Mouse (Mus musculus) regulatory T cell (primary cell): ENCODE results near the gene Nrxn3.

Experiments used
- in situ Hi-C: fragments of 300-600 bp; cut with MboI, MseI; formaldehyde crosslinking; loops from one replicate; pipeline ENCODE4 v1.15.1; 2025; ENCODE audit warnings: high pct_unique_total_duplicates

The Nrxn3 gene

GRCm38 (mm10) chr12:89513759-89514158 is 791.1 kb downstream of the Nrxn3 start:
- in situ Hi-C loops: no loop called here

- in situ Hi-C loops: no loop called here
Measured at GRCm38 (mm10) chr12:89516046-89516445, 793.4 kb downstream of the Nrxn3 start.

GRCm38 (mm10) chr12:89530679-89531350 is 808.1 kb downstream of the Nrxn3 start:
- in situ Hi-C loops: no loop called here

- in situ Hi-C loops: no loop called here
Measured at GRCm38 (mm10) chr12:89551291-89551690, 828.6 kb downstream of the Nrxn3 start.

- in situ Hi-C loops: no loop called here
Measured at GRCm38 (mm10) chr12:89553223-89553880, 830.7 kb downstream of the Nrxn3 start.

GRCm38 (mm10) chr12:89554171-89554570 is 831.5 kb downstream of the Nrxn3 start:
- in situ Hi-C loops: no loop called here

GRCm38 (mm10) chr12:89554740-89555430 is 832.2 kb downstream of the Nrxn3 start:
- in situ Hi-C loops: no loop called here

GRCm38 (mm10) chr12:89558921-89559320 is 836.2 kb downstream of the Nrxn3 start:
- in situ Hi-C loops: no loop called here

- in situ Hi-C loops: loop anchor here (5.0 kb wide), 1 partner anchor 100 kb away; no protein-coding TSS in a partner anchor
Measured at GRCm38 (mm10) chr12:89561989-89562565, 839.4 kb downstream of the Nrxn3 start.

- in situ Hi-C loops: no loop called here
Measured at GRCm38 (mm10) chr12:89568723-89569377, 846.2 kb downstream of the Nrxn3 start.

- in situ Hi-C loops: no loop called here
Measured at GRCm38 (mm10) chr12:89592459-89592858, 869.8 kb downstream of the Nrxn3 start.

GRCm38 (mm10) chr12:89613670-89614069 is 891.0 kb downstream of the Nrxn3 start:
- in situ Hi-C loops: no loop called here

- in situ Hi-C loops: no loop called here
Measured at GRCm38 (mm10) chr12:89625746-89626145, 903.1 kb downstream of the Nrxn3 start.

GRCm38 (mm10) chr12:89640046-89640445 is 917.4 kb downstream of the Nrxn3 start:
- in situ Hi-C loops: no loop called here

GRCm38 (mm10) chr12:89641460-89641859 is 918.8 kb downstream of the Nrxn3 start:
- in situ Hi-C loops: no loop called here

GRCm38 (mm10) chr12:89653211-89653610 is 930.5 kb downstream of the Nrxn3 start:
- in situ Hi-C loops: no loop called here

- in situ Hi-C loops: no loop called here
Measured at GRCm38 (mm10) chr12:89661219-89661618, 938.5 kb downstream of the Nrxn3 start.

- in situ Hi-C loops: no loop called here
Measured at GRCm38 (mm10) chr12:89668856-89669255, 946.2 kb downstream of the Nrxn3 start.

GRCm38 (mm10) chr12:89672819-89673218 is 950.1 kb downstream of the Nrxn3 start:
- in situ Hi-C loops: no loop called here

GRCm38 (mm10) chr12:89685633-89686032 is 963.0 kb downstream of the Nrxn3 start:
- in situ Hi-C loops: no loop called here

- in situ Hi-C loops: no loop called here
Measured at GRCm38 (mm10) chr12:89689086-89689485, 966.4 kb downstream of the Nrxn3 start.

- in situ Hi-C loops: no loop called here
Measured at GRCm38 (mm10) chr12:89699469-89699868, 976.8 kb downstream of the Nrxn3 start.
